ENCODE assay signal across 12 mouse cellular contexts in genomic region chr5:131851597-131852453, GRCm38 (mm10).
DNase-seq lines count a peak whose midpoint lies in the region; ATAC-seq and TF ChIP-seq lines count a peak whose summit lies in the region.
"Had no signal": no experiment of that assay in that cellular context is flagged by ENCODE, and none has a peak within 500 bp of the region (broad histone marks: within the 10 kb centered on the region; RNA-seq: fewer than 3 reads in every experiment).

No protein-coding gene starts in this region.

- no peaks in the 10 kb centered on the region for H3K36me3 ChIP-seq in embryonic facial prominence, embryonic 15.5 days
- H3K36me3 ChIP-seq in hindbrain, postnatal 0 days (ENCODE audit: insufficient read depth, low read length), result no peaks in the 10 kb centered on the region
- no peaks in the 10 kb centered on the region for H3K36me3 ChIP-seq in midbrain, embryonic 16.5 days (ENCODE audit: control insufficient read depth, insufficient read depth, low read length)
- H3K36me3 ChIP-seq in heart, embryonic 11.5 days (ENCODE audit: control insufficient read depth, insufficient read depth, low read length), result no peaks in the 10 kb centered on the region

- H3K4me2 ChIP-seq in embryonic facial prominence, embryonic 15.5 days (replicated peaks), result 0 out of 2 replicates have a peak overlapping the region, but pooled peaks have one; percentile 0
- peak overlapping the region; percentile 16; the same call in 1 of the 2 replicates for H3K4me2 ChIP-seq in hindbrain, postnatal 0 days (ENCODE audit: low read depth, low read length)
- H3K4me2 ChIP-seq in midbrain, embryonic 16.5 days (ENCODE audit: low read length), result peak overlapping the region; percentile 19; the same call in 1 of the 2 replicates
- H3K4me2 ChIP-seq in heart, embryonic 11.5 days, result no peak overlapping the region

- H3K4me3 ChIP-seq in embryonic facial prominence, embryonic 15.5 days (replicated peaks), result no peak overlapping the region
- H3K4me3 ChIP-seq in hindbrain, postnatal 0 days (ENCODE audit: low read length), result no peak overlapping the region
- no peak overlapping the region for H3K4me3 ChIP-seq in midbrain, embryonic 16.5 days (ENCODE audit: low read depth, low read length)
- no peak overlapping the region for H3K4me3 ChIP-seq in heart, embryonic 11.5 days (ENCODE audit: low read depth, low read length)

- H3K27me3 ChIP-seq in embryonic facial prominence, embryonic 15.5 days, result 0 out of 2 replicates have a peak, but pooled peaks cover 6% of the 10 kb centered on the region
- no peaks in the 10 kb centered on the region for H3K27me3 ChIP-seq in hindbrain, postnatal 0 days (ENCODE audit: insufficient read depth, low read length)
- H3K27me3 ChIP-seq in midbrain, embryonic 16.5 days (ENCODE audit: control insufficient read depth, insufficient read depth, low read depth, low read length), result no peaks in the 10 kb centered on the region
- H3K27me3 ChIP-seq in heart, embryonic 11.5 days (ENCODE audit: control insufficient read depth, insufficient read depth, low read length), result 0 out of 2 replicates have a peak, but pooled peaks cover 2% of the 10 kb centered on the region

- no peaks in the 10 kb centered on the region for H3K9me3 ChIP-seq in embryonic facial prominence, embryonic 15.5 days (replicated peaks)
- H3K9me3 ChIP-seq in hindbrain, postnatal 0 days (ENCODE audit: low read length), result no peaks in the 10 kb centered on the region
- no peaks in the 10 kb centered on the region for H3K9me3 ChIP-seq in midbrain, embryonic 16.5 days (replicated peaks; ENCODE audit: control insufficient read depth, low read length, poor library complexity, severe bottlenecking)
- H3K9me3 ChIP-seq in heart, embryonic 11.5 days (replicated peaks; ENCODE audit: control insufficient read depth, low read length), result no peaks in the 10 kb centered on the region

- peak; percentile 71 for DNase-seq in embryo, embryonic 10 days (ENCODE audit: low spot score)
- DNase-seq in hindbrain, postnatal 0 days (ENCODE audit: low spot score), result peak; percentile 67
- no peak for DNase-seq in liver
- DNase-seq in adrenal gland, postnatal 10 days, result no peak
- DNase-seq: adrenal gland, postnatal 14 days; cerebellum, adult 9-11 months; gastrocnemius, postnatal 14 days; heart, postnatal 36 days had no signal

- H3K4me1 ChIP-seq in embryonic facial prominence, embryonic 15.5 days, result peaks cover 36% of the 10 kb centered on the region
- H3K4me1 ChIP-seq in hindbrain, postnatal 0 days (ENCODE audit: insufficient read depth, low read length), result peaks cover 10% of the 10 kb centered on the region
- peaks cover 32% of the 10 kb centered on the region for H3K4me1 ChIP-seq in midbrain, embryonic 16.5 days (ENCODE audit: control insufficient read depth, insufficient read depth, low read length)
- H3K4me1 ChIP-seq in heart, embryonic 11.5 days (ENCODE audit: control insufficient read depth, insufficient read depth, low read length), result peaks cover 7% of the 10 kb centered on the region

- 20% methylated on average over 20 of the region's 20 CpGs for WGBS in embryonic facial prominence, embryonic 15.5 days
- WGBS in hindbrain, postnatal 0 days, result 39% methylated on average over 20 of the region's 20 CpGs
- 35% methylated on average over 20 of the region's 20 CpGs for WGBS in midbrain, embryonic 16.5 days
- WGBS in heart, embryonic 11.5 days (ENCODE audit: insufficient replicate concordance), result 75% methylated on average over 20 of the region's 20 CpGs

- no peak for TF ChIP-seq CTCF in hindbrain, postnatal 0 days (IDR thresholded peaks at IDR 0.05; ENCODE audit: low read depth)

- ATAC-seq in embryonic facial prominence, embryonic 15.5 days (ENCODE audit: insufficient number of reproducible peaks, low FRiP score, low TSS enrichment, low read depth), result peak; percentile 26; the same call in 1 of the 2 replicates
- peak; percentile 29 for ATAC-seq in hindbrain, postnatal 0 days
- peak; percentile 50 for ATAC-seq in midbrain, embryonic 16.5 days
- ATAC-seq in activated CD4-positive, CD25-positive, alpha-beta regulatory T cell, adult 4 months, result no peak
- no peak for ATAC-seq in heart, embryonic 11.5 days (replicated peaks; ENCODE audit: insufficient number of reproducible peaks, low FRiP score, low TSS enrichment)

- no peak overlapping the region for H3K9ac ChIP-seq in embryonic facial prominence, embryonic 15.5 days
- no peak overlapping the region for H3K9ac ChIP-seq in hindbrain, postnatal 0 days (replicated peaks; ENCODE audit: low read length)
- H3K9ac ChIP-seq in midbrain, embryonic 16.5 days (ENCODE audit: low read depth, low read length), result peak overlapping the region; percentile 38; the same call in 1 of the 2 replicates
- H3K9ac ChIP-seq in heart, embryonic 11.5 days (ENCODE audit: low read depth, low read length), result no peak overlapping the region

- no peak overlapping the region for H3K27ac ChIP-seq in embryonic facial prominence, embryonic 15.5 days (replicated peaks)
- no peak overlapping the region for H3K27ac ChIP-seq in hindbrain, postnatal 0 days
- H3K27ac ChIP-seq in midbrain, embryonic 16.5 days (ENCODE audit: low read length), result no peak overlapping the region
- no peak overlapping the region for H3K27ac ChIP-seq in heart, embryonic 11.5 days (ENCODE audit: low read depth, low read length)

Comparison
In these comparisons a context has a peak if more than half of its experiments do, and no peak if none do; other contexts are left out.
1. DNase-seq: peak in embryo, embryonic 10 days (single experiment) and hindbrain, postnatal 0 days (single experiment); none in liver (single experiment) and adrenal gland, postnatal 10 days (single experiment).
2. ATAC-seq: peak in embryonic facial prominence, embryonic 15.5 days (single experiment), hindbrain, postnatal 0 days (single experiment) and midbrain, embryonic 16.5 days (single experiment); none in activated CD4-positive, CD25-positive, alpha-beta regulatory T cell, adult 4 months (single experiment) and heart, embryonic 11.5 days (single experiment).